Mouse (Mus musculus): ENCODE data around the gene Sos2. TPM values are rescaled to one million over a fixed set of nuclear protein-coding genes. Genes with fewer than 3 reads are reported as not detected.
"Not testable (repeated sequence)": the region's sequence is repeated elsewhere in the genome, so short reads cannot be mapped to it uniquely, and the experiment has no call there.

Sos2 gene
- polyA plus RNA-seq, 1 experiment from 2014 or later, result 5.2 TPM

DNA sequence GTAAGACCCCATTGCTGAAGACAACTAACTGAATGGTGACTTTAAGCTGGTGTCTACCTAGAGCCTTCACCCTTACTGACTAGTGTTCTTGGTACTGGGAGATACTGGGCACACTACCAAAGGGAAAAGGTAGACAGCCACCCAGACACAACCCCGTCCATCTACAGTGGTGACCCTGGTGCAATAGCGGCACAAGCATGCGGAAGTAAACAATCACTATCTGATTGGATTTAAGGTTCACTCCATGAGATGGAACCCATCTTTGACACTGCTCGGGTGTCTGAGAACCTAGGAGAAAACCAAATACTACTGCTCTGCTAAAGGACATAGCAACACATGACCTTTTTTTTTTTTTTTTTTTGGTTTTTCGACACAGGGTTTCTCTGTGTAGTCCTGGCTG is 20.0 kb downstream of the Sos2 start:
- Histone ChIP-seq H3K9ac (no peak overlapping the region), H3K27ac (no peak overlapping the region), H3K4me2 (no peak overlapping the region), H3K4me3 (no peak overlapping the region), H3K36me3 (no peaks in the 10 kb centered on the region), H3K4me1 (0 out of 2 replicates have a peak, but pooled peaks cover 4% of the 10 kb centered on the region), H3K27me3 (replicated peaks) (no peaks in the 10 kb centered on the region), H3K9me3 (replicated peaks) (no peaks in the 10 kb centered on the region)
- ATAC-seq, result no peak
- WGBS (ENCODE audit: insufficient replicate concordance), result 81% methylated on average over 5 of the region's 5 CpGs

- not testable (repeated sequence) for H3K4me2 ChIP-seq; H3K4me1 ChIP-seq; H3K9ac ChIP-seq; H3K4me3 ChIP-seq; H3K9me3 ChIP-seq (replicated peaks); H3K27ac ChIP-seq; H3K27me3 ChIP-seq (replicated peaks)
- peaks cover 17% of the 10 kb centered on the region for H3K36me3 ChIP-seq
- peak; percentile 83 for ATAC-seq
These were observed 27.7 kb downstream of the Sos2 start for GRCm38 (mm10) chr12:69653973-69654372.

DNA sequence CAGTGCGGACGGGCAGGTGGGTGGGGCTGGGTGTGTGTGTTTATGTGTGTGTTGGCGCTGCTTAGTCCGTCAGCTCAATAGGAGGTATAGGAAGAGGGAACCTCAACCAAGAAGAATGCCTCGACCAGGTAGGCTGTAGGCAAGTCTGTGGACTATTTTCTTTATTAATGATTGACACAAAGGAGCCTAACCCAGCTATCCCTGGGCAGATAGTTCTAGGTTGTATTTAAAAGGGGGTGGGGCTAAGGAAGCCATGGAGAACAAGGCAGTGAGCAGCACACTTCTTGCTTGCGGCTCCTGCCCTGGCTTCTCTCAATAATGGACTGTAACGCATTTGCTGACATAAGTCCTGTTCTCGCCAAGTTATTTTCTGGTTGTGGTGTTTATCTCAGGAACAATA is 32.1 kb downstream of the Sos2 start:
- Histone ChIP-seq H3K27me3 (replicated peaks) (no peaks in the 10 kb centered on the region), H3K36me3 (peaks cover 41% of the 10 kb centered on the region), H3K9me3 (replicated peaks) (no peaks in the 10 kb centered on the region), H3K4me1 (no peaks in the 10 kb centered on the region; the same call in 1 of the 2 replicates), H3K4me2 (no peak overlapping the region), H3K9ac (no peak overlapping the region), H3K27ac (no peak overlapping the region), H3K4me3 (no peak overlapping the region)
- ATAC-seq, result no peak
- 72% methylated on average over 8 of the region's 8 CpGs for WGBS (ENCODE audit: insufficient replicate concordance)

GRCm38 (mm10) chr12:69645821-69646616 is 35.6 kb downstream of the Sos2 start:
- no peaks in the 10 kb centered on the region; the same call in 1 of the 2 replicates for H3K4me1 ChIP-seq
- peaks cover 33% of the 10 kb centered on the region for H3K36me3 ChIP-seq
- H3K4me3 ChIP-seq, result no peak overlapping the region
- ATAC-seq, result no peak
- 66% methylated on average over 8 of the region's 8 CpGs for WGBS (ENCODE audit: insufficient replicate concordance)
- no peak overlapping the region for H3K27ac ChIP-seq
- H3K9ac ChIP-seq, result no peak overlapping the region
- H3K4me2 ChIP-seq, result no peak overlapping the region
- no peaks in the 10 kb centered on the region for H3K9me3 ChIP-seq (replicated peaks)
- no peaks in the 10 kb centered on the region for H3K27me3 ChIP-seq (replicated peaks)

GRCm38 (mm10) chr12:69644877-69645276 is 36.8 kb downstream of the Sos2 start:
- Histone ChIP-seq H3K27ac (no peak overlapping the region), H3K4me1 (no peaks in the 10 kb centered on the region; the same call in 1 of the 2 replicates), H3K4me3 (no peak overlapping the region), H3K4me2 (no peak overlapping the region), H3K9me3 (replicated peaks) (no peaks in the 10 kb centered on the region), H3K9ac (no peak overlapping the region), H3K36me3 (peaks cover 37% of the 10 kb centered on the region), H3K27me3 (replicated peaks) (no peaks in the 10 kb centered on the region)
- 74% methylated on average over 3 of the region's 3 CpGs for WGBS (ENCODE audit: insufficient replicate concordance)
- no peak for ATAC-seq

- H3K4me3 ChIP-seq, result no peak overlapping the region
- peaks cover 41% of the 10 kb centered on the region for H3K36me3 ChIP-seq
- no peak overlapping the region for H3K4me2 ChIP-seq
- no peaks in the 10 kb centered on the region for H3K9me3 ChIP-seq (replicated peaks)
- no peak overlapping the region for H3K27ac ChIP-seq
- H3K27me3 ChIP-seq (replicated peaks), result no peaks in the 10 kb centered on the region
- no peak overlapping the region for H3K9ac ChIP-seq
- no peaks in the 10 kb centered on the region; the same call in 1 of the 2 replicates for H3K4me1 ChIP-seq
- 77% methylated on average over 5 of the region's 5 CpGs for WGBS (ENCODE audit: insufficient replicate concordance)
- ATAC-seq, result no peak
These were observed 38.8 kb downstream of the Sos2 start for GRCm38 (mm10) chr12:69642877-69643276.

GRCm38 (mm10) chr12:69634761-69635160 is 46.9 kb downstream of the Sos2 start:
- 83% methylated on average over 3 of the region's 3 CpGs for WGBS (ENCODE audit: insufficient replicate concordance)
- H3K27ac ChIP-seq, result no peak overlapping the region
- H3K36me3 ChIP-seq, result peaks cover 34% of the 10 kb centered on the region

GRCm38 (mm10) chr12:69618590-69618989 is 63.1 kb downstream of the Sos2 start:
- H3K9me3 ChIP-seq (replicated peaks); H3K27ac ChIP-seq; H3K27me3 ChIP-seq (replicated peaks); H3K9ac ChIP-seq; H3K4me1 ChIP-seq; H3K4me3 ChIP-seq; H3K4me2 ChIP-seq; ATAC-seq: not testable (repeated sequence)
- WGBS (ENCODE audit: insufficient replicate concordance), result 44% methylated on average over 5 of the region's 5 CpGs
- H3K36me3 ChIP-seq, result peaks cover 54% of the 10 kb centered on the region

More at GRCm38 (mm10) chr12:69634761-69635160, 46.9 kb downstream of the Sos2 start:
- H3K9me3 ChIP-seq (replicated peaks), result no peaks in the 10 kb centered on the region
- H3K4me3 ChIP-seq, result no peak overlapping the region
- no peaks in the 10 kb centered on the region for H3K4me1 ChIP-seq
- H3K27me3 ChIP-seq (replicated peaks), result no peaks in the 10 kb centered on the region
- ATAC-seq, result no peak
- no peak overlapping the region for H3K9ac ChIP-seq
- H3K4me2 ChIP-seq, result no peak overlapping the region

- H3K9ac ChIP-seq, result no peak overlapping the region
- no peak for ATAC-seq
These were observed 77.3 kb downstream of the Sos2 start for GRCm38 (mm10) chr12:69604367-69604766.

DNA sequence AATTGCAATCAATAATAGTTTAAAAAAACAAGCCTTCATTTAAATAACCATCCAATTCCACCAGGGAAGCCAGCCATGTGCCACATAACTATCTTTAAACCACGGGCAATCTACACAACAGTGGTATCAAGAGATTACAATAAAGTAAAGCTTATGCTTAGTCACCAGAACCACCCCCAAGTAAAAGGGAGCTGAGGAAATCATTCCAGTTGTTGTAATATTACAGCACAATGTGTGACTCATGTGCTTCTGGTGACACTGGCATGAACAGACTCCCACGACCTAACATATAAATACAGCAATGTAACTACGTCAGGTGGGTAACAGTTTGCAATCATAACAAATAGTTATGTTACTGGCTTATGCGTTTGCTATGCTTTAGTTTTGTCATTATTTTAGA is 84.2 kb downstream of the Sos2 start:
- ATAC-seq, result no peak
- Histone ChIP-seq H3K36me3 (peaks cover 20% of the 10 kb centered on the region), H3K4me1 (no peaks in the 10 kb centered on the region), H3K9me3 (replicated peaks) (no peaks in the 10 kb centered on the region), H3K9ac (no peak overlapping the region), H3K4me3 (no peak overlapping the region), H3K27ac (no peak overlapping the region), H3K27me3 (replicated peaks) (no peaks in the 10 kb centered on the region), H3K4me2 (no peak overlapping the region)
- 69% methylated on average over 4 of the region's 4 CpGs for WGBS (ENCODE audit: insufficient replicate concordance)

More at GRCm38 (mm10) chr12:69604367-69604766, 77.3 kb downstream of the Sos2 start:
- Histone ChIP-seq H3K36me3 (peaks cover 36% of the 10 kb centered on the region), H3K4me2 (no peak overlapping the region), H3K27me3 (replicated peaks) (no peaks in the 10 kb centered on the region), H3K27ac (no peak overlapping the region), H3K9me3 (replicated peaks) (no peaks in the 10 kb centered on the region), H3K4me3 (no peak overlapping the region), H3K4me1 (no peaks in the 10 kb centered on the region)
- WGBS (ENCODE audit: insufficient replicate concordance), result 87% methylated on average over 2 of the region's 2 CpGs

GRCm38 (mm10) chr12:69593130-69593529 is 88.5 kb downstream of the Sos2 start:
- H3K9me3 ChIP-seq (replicated peaks), result no peaks in the 10 kb centered on the region
- no peak overlapping the region for H3K4me2 ChIP-seq
- H3K27me3 ChIP-seq (replicated peaks), result no peaks in the 10 kb centered on the region
- peaks cover 34% of the 10 kb centered on the region for H3K36me3 ChIP-seq
- 76% methylated on average over 5 of the region's 5 CpGs for WGBS (ENCODE audit: insufficient replicate concordance)
- ATAC-seq, result no peak
- H3K4me1 ChIP-seq, result no peaks in the 10 kb centered on the region
- H3K9ac ChIP-seq, result no peak overlapping the region
- no peak overlapping the region for H3K4me3 ChIP-seq
- no peak overlapping the region for H3K27ac ChIP-seq

DNA sequence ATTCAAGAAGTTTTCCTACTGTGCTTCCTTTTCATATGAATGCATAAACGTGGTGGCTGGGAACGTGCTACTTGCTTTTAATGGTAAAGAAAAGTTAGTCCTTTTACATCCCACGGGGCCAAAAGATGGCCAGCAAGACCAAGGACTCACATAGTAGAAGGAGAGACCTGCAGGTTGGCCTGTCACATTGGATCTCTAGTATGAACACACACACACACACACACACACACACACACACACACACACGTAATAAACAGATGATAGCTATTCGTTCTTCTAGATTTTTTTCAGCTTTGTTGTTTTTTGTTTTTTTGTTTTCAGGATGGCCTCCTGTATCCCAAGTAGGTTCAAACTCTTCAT is 98.4 kb downstream of the Sos2 start:
- ATAC-seq, result peak; percentile 23; the same call in 1 of the 2 replicates

More for the DNA sequence above, 98.4 kb downstream of the Sos2 start:
- H3K27ac ChIP-seq, result peak overlapping the region; percentile 85
- peaks cover 38% of the 10 kb centered on the region for H3K4me1 ChIP-seq
- H3K36me3 ChIP-seq, result peaks cover 47% of the 10 kb centered on the region
- WGBS (ENCODE audit: insufficient replicate concordance), result 43% methylated on average over 5 of the region's 5 CpGs
- peak overlapping the region; percentile 83 for H3K4me3 ChIP-seq
- no peaks in the 10 kb centered on the region for H3K9me3 ChIP-seq (replicated peaks)
- H3K9ac ChIP-seq, result peak overlapping the region; percentile 91
- peak overlapping the region; percentile 89 for H3K4me2 ChIP-seq
- no peaks in the 10 kb centered on the region for H3K27me3 ChIP-seq (replicated peaks)

Measured in liver, embryonic 12.5 days (tissue).